Mouse (Mus musculus): ENCODE results near the gene Vmn1r181.
"Not testable (repeated sequence)": the region's sequence is repeated elsewhere in the genome, so short reads cannot be mapped to it uniquely, and the experiment has no call there.

Vmn1r181 gene

GRCm38 (mm10) chr7:23974315-23974714 lies at the start of gene Vmn1r181:
Vmn1r181 (plus strand) TSS chr7:23974615.
- DNase-seq (ENCODE audit: low read depth in 2 of 2, low spot score in 2 of 2) = not testable (repeated sequence)

- DNase-seq (ENCODE audit: low read depth in 2 of 2, low spot score in 2 of 2) = no peak
Observed at GRCm38 (mm10) chr7:23926678-23927077, 47.7 kb upstream of the Vmn1r181 start, which contains the start of gene Vmn1r179. Vmn1r179 (plus strand) TSS chr7:23926978.

- DNase-seq (ENCODE audit: low read depth in 2 of 2, low spot score in 2 of 2) = no peak
Observed at GRCm38 (mm10) chr7:23950332-23950731, 24.1 kb upstream of the Vmn1r181 start, which contains the start of gene Vmn1r180. Vmn1r180 (plus strand) TSS chr7:23950632.

- DNase-seq (ENCODE audit: low read depth in 2 of 2, low spot score in 2 of 2) = not testable (repeated sequence)
Observed at GRCm38 (mm10) chr7:23968044-23968443, 6.4 kb upstream of the Vmn1r181 start.

- no peak for DNase-seq (ENCODE audit: low read depth in 2 of 2, low spot score in 2 of 2)
Observed at GRCm38 (mm10) chr7:24001391-24001790, 27.0 kb downstream of the Vmn1r181 start, which contains the start of gene V1rd19. V1rd19 (plus strand) TSS chr7:24001691.

Measured in CD8-positive naive resting alpha-beta T cell, adult 2 months (primary cell).